Mouse (Mus musculus): ENCODE data around the gene Btbd35f9. TPM values are rescaled to one million over a fixed set of nuclear protein-coding genes. Genes with fewer than 3 reads are reported as not detected.
"Not testable (repeated sequence)": the region's sequence is repeated elsewhere in the genome, so short reads cannot be mapped to it uniquely, and the experiment has no call there.

The Btbd35f9 gene
- not detected in 2 replicates for total RNA-seq (2017)

GRCm38 (mm10) chrX:34161399-34161798 is at the start of gene Btbd35f9:
Btbd35f9 (minus strand) TSS chrX:34161499.
- ATAC-seq (ENCODE audit: extremely low read depth, insufficient number of reproducible peaks, low FRiP score, poor library complexity, severe bottlenecking): not testable (repeated sequence)

Other genes with a start within 250 kb of the Btbd35f9 start
- not detected in 2 replicates for gene Btbd35f6, start 205.0 kb downstream of the Btbd35f9 start, total RNA-seq (2017)
- gene Gm21870, start 174.7 kb downstream of the Btbd35f9 start, total RNA-seq (2017): not detected in 2 replicates
- gene Spin2g, start 77.2 kb upstream of the Btbd35f9 start, total RNA-seq (2017): not detected in 2 replicates